In genomic region chr19:8991245-8991870, GRCm38 (mm10) we compare ENCODE assay signal across 9 mouse cellular contexts. TPM values are rescaled to one million over a fixed set of nuclear protein-coding genes. Genes with fewer than 3 reads are reported as not detected.
A peak's percentile ranks its signal among the peaks of the same experiment; 100 is the strongest.
DNase-seq lines count a peak whose midpoint lies in the region; ATAC-seq and TF ChIP-seq lines count a peak whose summit lies in the region.
"Had no signal": no experiment of that assay in that cellular context is flagged by ENCODE, and none has a peak within 500 bp of the region (broad histone marks: within the 10 kb centered on the region; RNA-seq: fewer than 3 reads in every experiment).

No protein-coding gene starts in this region.

- no peak overlapping the region for H3K4me2 ChIP-seq in hindbrain, postnatal 0 days (ENCODE audit: low read depth, low read length)
- H3K4me2 ChIP-seq in heart, embryonic 16.5 days (ENCODE audit: low read depth, low read length), result peak overlapping the region; percentile 82
- H3K4me2 ChIP-seq in liver, embryonic 11.5 days, result peak overlapping the region; percentile 95

- no peaks in the 10 kb centered on the region for H3K9me3 ChIP-seq in hindbrain, embryonic 10.5 days
- H3K9me3 ChIP-seq in hindbrain, postnatal 0 days (ENCODE audit: low read length), result no peaks in the 10 kb centered on the region
- H3K9me3 ChIP-seq in heart, embryonic 16.5 days (replicated peaks; ENCODE audit: control insufficient read depth, low read length), result no peaks in the 10 kb centered on the region
- H3K9me3 ChIP-seq in liver, embryonic 11.5 days (ENCODE audit: control insufficient read depth, low read length), result no peaks in the 10 kb centered on the region

- TF ChIP-seq CTCF in hindbrain, postnatal 0 days (IDR thresholded peaks at IDR 0.05; ENCODE audit: low read depth), result no peak

- no peak for ATAC-seq in hindbrain, postnatal 0 days
- no peak for ATAC-seq in heart, embryonic 16.5 days (replicated peaks; ENCODE audit: extremely low read depth, insufficient read depth, low FRiP score)
- no peak for ATAC-seq in liver, embryonic 11.5 days (replicated peaks; ENCODE audit: low FRiP score)

- H3K9ac ChIP-seq in hindbrain, postnatal 0 days (replicated peaks; ENCODE audit: low read length), result no peak overlapping the region
- H3K9ac ChIP-seq in heart, embryonic 16.5 days (ENCODE audit: low read length), result peak overlapping the region; percentile 97
- no peak overlapping the region for H3K9ac ChIP-seq in liver, embryonic 11.5 days (ENCODE audit: low read depth, low read length)

- no peak for DNase-seq in hindbrain, embryonic 10.5 days (ENCODE audit: low spot score)
- no peak for DNase-seq in hindbrain, postnatal 0 days (ENCODE audit: low spot score)
- peak; percentile 44 for DNase-seq in NIH3T3 (ENCODE audit: low read depth)
- DNase-seq in liver, embryonic 11.5 days (ENCODE audit: low spot score), result no peak
- no peak for DNase-seq in embryo, embryonic 10.5 days (ENCODE audit: low spot score)
- no peak for DNase-seq in cerebellum, adult 8-10 months
- no peak for DNase-seq in layer of hippocampus, adult 8-10 months (ENCODE audit: low spot score in 2 of 2)
- DNase-seq: cerebellum, adult 9-11 months had no signal

- H3K27me3 ChIP-seq in hindbrain, embryonic 10.5 days (ENCODE audit: insufficient read depth, poor library complexity, severe bottlenecking), result peaks cover 54% of the 10 kb centered on the region
- peaks cover 14% of the 10 kb centered on the region; the same call in 1 of the 2 replicates for H3K27me3 ChIP-seq in hindbrain, postnatal 0 days (ENCODE audit: insufficient read depth, low read length)
- H3K27me3 ChIP-seq in heart, embryonic 16.5 days (ENCODE audit: control insufficient read depth, insufficient read depth, low read length), result no peaks in the 10 kb centered on the region
- H3K27me3 ChIP-seq in liver, embryonic 11.5 days (replicated peaks; ENCODE audit: control insufficient read depth, insufficient read depth, low read length), result peaks cover 35% of the 10 kb centered on the region

- no peaks in the 10 kb centered on the region for H3K36me3 ChIP-seq in hindbrain, embryonic 10.5 days
- no peaks in the 10 kb centered on the region for H3K36me3 ChIP-seq in hindbrain, postnatal 0 days (ENCODE audit: insufficient read depth, low read length)
- no peaks in the 10 kb centered on the region for H3K36me3 ChIP-seq in heart, embryonic 16.5 days (ENCODE audit: control insufficient read depth, insufficient read depth)
- no peaks in the 10 kb centered on the region for H3K36me3 ChIP-seq in liver, embryonic 11.5 days (ENCODE audit: control insufficient read depth, insufficient read depth, low read length)

- 70% methylated on average over 4 of the region's 4 CpGs for WGBS in hindbrain, embryonic 10.5 days
- 73% methylated on average over 4 of the region's 4 CpGs for WGBS in hindbrain, postnatal 0 days
- 38% methylated on average over 4 of the region's 4 CpGs for WGBS in heart, embryonic 16.5 days
- WGBS in liver, embryonic 11.5 days, result 57% methylated on average over 4 of the region's 4 CpGs

- 0 out of 2 replicates have a peak overlapping the region, but pooled peaks have one; percentile 9 for H3K27ac ChIP-seq in hindbrain, embryonic 10.5 days
- no peak overlapping the region for H3K27ac ChIP-seq in hindbrain, postnatal 0 days
- peak overlapping the region; percentile 99 for H3K27ac ChIP-seq in heart, embryonic 16.5 days (ENCODE audit: low read length)
- H3K27ac ChIP-seq in liver, embryonic 11.5 days (ENCODE audit: low read depth, low read length), result no peak overlapping the region

- H3K4me1 ChIP-seq in hindbrain, embryonic 10.5 days (replicated peaks), result peaks cover 49% of the 10 kb centered on the region
- H3K4me1 ChIP-seq in hindbrain, postnatal 0 days (ENCODE audit: insufficient read depth, low read length), result 0 out of 2 replicates have a peak, but pooled peaks cover 3% of the 10 kb centered on the region
- peaks cover 70% of the 10 kb centered on the region for H3K4me1 ChIP-seq in heart, embryonic 16.5 days (ENCODE audit: control insufficient read depth, insufficient read depth, low read length)
- peaks cover 20% of the 10 kb centered on the region for H3K4me1 ChIP-seq in liver, embryonic 11.5 days (replicated peaks; ENCODE audit: control insufficient read depth, insufficient read depth, low read length)

- peak overlapping the region; percentile 70 for H3K4me3 ChIP-seq in hindbrain, embryonic 10.5 days
- H3K4me3 ChIP-seq in hindbrain, postnatal 0 days (ENCODE audit: low read length), result no peak overlapping the region
- H3K4me3 ChIP-seq in heart, embryonic 16.5 days (ENCODE audit: low read length), result peak overlapping the region; percentile 89
- H3K4me3 ChIP-seq in liver, embryonic 11.5 days (ENCODE audit: low read depth, low read length), result no peak overlapping the region; the same call in 1 of the 2 replicates

RNA-seq across cellular contexts. Expression of gene Ahnak, which starts 2.3 kb away (rescaled TPM):
- polyA plus RNA-seq in hindbrain, embryonic 10.5 days (2016; fragmentation: Nextera tagmentation; extraction: Ambion mirVana), result 8.1 and 11.0 TPM in 2 replicates
- 11.2 and 11.7 TPM in 2 replicates for total RNA-seq in hindbrain, postnatal 0 days (2014; rRNA removed)
- polyA plus RNA-seq in hindbrain, postnatal 0 days (2015; fragmentation: Nextera tagmentation; extraction: Ambion mirVana), result 5.7 and 6.1 TPM in 2 replicates
- 28.7 and 36.5 TPM in 2 replicates for polyA plus RNA-seq in heart, embryonic 16.5 days (2015; fragmentation: Nextera tagmentation; extraction: Ambion mirVana)
- polyA plus RNA-seq in liver, embryonic 11.5 days (2014; fragmentation: Nextera tagmentation; extraction: Ambion mirVana), result 2.6 and 3.7 TPM in 2 replicates
- 10 to 100 TPM; 27.0 to 32.2 (median 29.0) TPM for total RNA-seq in layer of hippocampus, adult 8-10 months (2022)

RNA-seq across cellular contexts. Expression of gene Eef1g, which starts 24.5 kb away (rescaled TPM):
- 402 and 497 TPM in 2 replicates for polyA plus RNA-seq in hindbrain, embryonic 10.5 days (2016; fragmentation: Nextera tagmentation; extraction: Ambion mirVana)
- total RNA-seq in hindbrain, postnatal 0 days (2014; rRNA removed), result 442 and 469 TPM in 2 replicates
- 256 and 260 TPM in 2 replicates for polyA plus RNA-seq in hindbrain, postnatal 0 days (2015; fragmentation: Nextera tagmentation; extraction: Ambion mirVana)
- polyA plus RNA-seq in heart, embryonic 16.5 days (2015; fragmentation: Nextera tagmentation; extraction: Ambion mirVana), result 239 and 240 TPM in 2 replicates
- 598 and 618 TPM in 2 replicates for polyA plus RNA-seq in liver, embryonic 11.5 days (2014; fragmentation: Nextera tagmentation; extraction: Ambion mirVana)
- total RNA-seq in layer of hippocampus, adult 8-10 months (2022), result 100 to 1,000 TPM; 223 to 248 (median 236) TPM

RNA-seq across cellular contexts. Expression of gene Tut1, which starts 37.7 kb away (rescaled TPM):
- 39.3 and 41.2 TPM in 2 replicates for polyA plus RNA-seq in hindbrain, embryonic 10.5 days (2016; fragmentation: Nextera tagmentation; extraction: Ambion mirVana)
- 20.8 and 23.4 TPM in 2 replicates for total RNA-seq in hindbrain, postnatal 0 days (2014; rRNA removed)
- 16.0 and 16.2 TPM in 2 replicates for polyA plus RNA-seq in hindbrain, postnatal 0 days (2015; fragmentation: Nextera tagmentation; extraction: Ambion mirVana)
- 17.5 and 18.4 TPM in 2 replicates for polyA plus RNA-seq in heart, embryonic 16.5 days (2015; fragmentation: Nextera tagmentation; extraction: Ambion mirVana)
- polyA plus RNA-seq in liver, embryonic 11.5 days (2014; fragmentation: Nextera tagmentation; extraction: Ambion mirVana), result 42.4 and 43.2 TPM in 2 replicates
- total RNA-seq in layer of hippocampus, adult 8-10 months (2022), result 10 to 100 TPM; 21.5 to 22.2 (median 21.9) TPM

RNA-seq across cellular contexts. Expression of gene Mta2, which starts 49.7 kb away (rescaled TPM):
- polyA plus RNA-seq in hindbrain, embryonic 10.5 days (2016; fragmentation: Nextera tagmentation; extraction: Ambion mirVana), result 178 and 184 TPM in 2 replicates
- 65.1 and 71.4 TPM in 2 replicates for total RNA-seq in hindbrain, postnatal 0 days (2014; rRNA removed)
- 75.2 and 78.8 TPM in 2 replicates for polyA plus RNA-seq in hindbrain, postnatal 0 days (2015; fragmentation: Nextera tagmentation; extraction: Ambion mirVana)
- polyA plus RNA-seq in heart, embryonic 16.5 days (2015; fragmentation: Nextera tagmentation; extraction: Ambion mirVana), result 92.1 and 96.0 TPM in 2 replicates
- 75.6 and 81.1 TPM in 2 replicates for polyA plus RNA-seq in liver, embryonic 11.5 days (2014; fragmentation: Nextera tagmentation; extraction: Ambion mirVana)
- total RNA-seq in layer of hippocampus, adult 8-10 months (2022), result 10 to 100 TPM; 53.7 to 66.5 (median 56.2) TPM

Comparison
In these comparisons a context has a peak if more than half of its experiments do, and no peak if none do; other contexts are left out.
1. H3K27ac ChIP-seq: peak in hindbrain, embryonic 10.5 days (single experiment) and heart, embryonic 16.5 days (single experiment); none in hindbrain, postnatal 0 days (single experiment) and liver, embryonic 11.5 days (single experiment).
2. H3K4me3 ChIP-seq: peak in hindbrain, embryonic 10.5 days (single experiment) and heart, embryonic 16.5 days (single experiment); none in hindbrain, postnatal 0 days (single experiment) and liver, embryonic 11.5 days (single experiment).